Comparison of ENCODE assay signal across 15 mouse cellular contexts in the genomic region with DNA sequence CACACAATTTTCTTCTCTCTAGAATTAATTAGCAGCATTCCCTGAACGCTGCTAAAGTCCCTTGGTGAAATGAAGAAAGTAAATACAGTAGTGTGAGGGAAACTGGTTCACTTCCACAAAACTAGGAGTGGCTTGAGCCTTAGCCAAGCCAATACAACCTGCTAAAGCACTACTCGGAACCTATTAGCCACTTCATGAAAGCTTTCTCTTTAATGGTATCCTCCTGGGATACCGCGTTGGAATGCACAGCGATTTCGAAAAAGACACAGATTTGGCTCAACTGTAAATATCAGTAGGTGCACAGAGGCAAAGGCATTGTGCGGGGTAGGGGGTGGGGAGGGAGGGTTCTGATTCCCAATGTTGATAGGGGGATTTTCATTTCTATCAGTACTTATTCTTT. TPM values are rescaled to one million over a fixed set of nuclear protein-coding genes. Genes with fewer than 3 reads are reported as not detected.
DNase-seq lines count a peak whose midpoint lies in the region; ATAC-seq and TF ChIP-seq lines count a peak whose summit lies in the region.
"Had no signal": no experiment of that assay in that cellular context is flagged by ENCODE, and none has a peak within 500 bp of the region (broad histone marks: within the 10 kb centered on the region; RNA-seq: fewer than 3 reads in every experiment).

No protein-coding gene starts in this region.

- no peak overlapping the region for H3K27ac ChIP-seq in lung, postnatal 0 days (ENCODE audit: low read length)
- peak overlapping the region; percentile 52; the same call in 1 of the 2 replicates for H3K27ac ChIP-seq in bone marrow macrophage, adult 2 months (ENCODE audit: insufficient read depth, low read depth, low read length)
- 0 out of 2 replicates have a peak overlapping the region, but pooled peaks have one; percentile 20 for H3K27ac ChIP-seq in small intestine, adult 2 months (ENCODE audit: insufficient read depth, low read depth, low read length)
- H3K27ac ChIP-seq in embryonic facial prominence, embryonic 10.5 days (replicated peaks), result no peak overlapping the region
- H3K27ac ChIP-seq: embryonic facial prominence, embryonic 13.5 days; forebrain, embryonic 13.5 days; heart, embryonic 13.5 days; hindbrain, embryonic 12.5 days had no signal

- no peak for TF ChIP-seq EP300 in lung, postnatal 0 days (IDR thresholded peaks at IDR 0.05)

- peak overlapping the region; percentile 63; the same call in 1 of the 2 replicates for H3K4me2 ChIP-seq in lung, postnatal 0 days (replicated peaks; ENCODE audit: low read depth, low read length)

- 62% methylated on average over 7 of the region's 7 CpGs for WGBS in lung, postnatal 0 days
- 34% methylated on average over 7 of the region's 7 CpGs for WGBS in small intestine, adult 2 months
- WGBS in embryonic facial prominence, embryonic 10.5 days, result 81% methylated on average over 7 of the region's 7 CpGs

- no peaks in the 10 kb centered on the region for H3K9me3 ChIP-seq in lung, postnatal 0 days (ENCODE audit: low read length)
- no peaks in the 10 kb centered on the region for H3K9me3 ChIP-seq in embryonic facial prominence, embryonic 10.5 days
- H3K9me3 ChIP-seq: embryonic facial prominence, embryonic 13.5 days; forebrain, embryonic 13.5 days; heart, embryonic 13.5 days; hindbrain, embryonic 12.5 days had no signal

- no peaks in the 10 kb centered on the region for H3K4me1 ChIP-seq in lung, postnatal 0 days (ENCODE audit: insufficient read depth, low read depth, low read length)
- peaks cover 41% of the 10 kb centered on the region for H3K4me1 ChIP-seq in bone marrow macrophage, adult 2 months (ENCODE audit: control insufficient read depth, insufficient read depth, low read length)
- H3K4me1 ChIP-seq in small intestine, adult 2 months (ENCODE audit: control insufficient read depth, insufficient read depth, insufficient read length, low read length), result peaks cover 10% of the 10 kb centered on the region; the same call in 1 of the 2 replicates
- H3K4me1 ChIP-seq in embryonic facial prominence, embryonic 10.5 days, result peaks cover 18% of the 10 kb centered on the region
- H3K4me1 ChIP-seq: forebrain, embryonic 13.5 days; hindbrain, embryonic 12.5 days had no signal

- H3K27me3 ChIP-seq in lung, postnatal 0 days (replicated peaks; ENCODE audit: insufficient read depth, low read length), result no peaks in the 10 kb centered on the region
- H3K27me3 ChIP-seq in small intestine, adult 2 months (ENCODE audit: control insufficient read depth, insufficient read depth, low read length), result no peaks in the 10 kb centered on the region
- H3K27me3 ChIP-seq in embryonic facial prominence, embryonic 10.5 days (replicated peaks; ENCODE audit: low read depth, poor library complexity, severe bottlenecking), result peaks cover 34% of the 10 kb centered on the region
- H3K27me3 ChIP-seq: forebrain, embryonic 13.5 days; heart, embryonic 13.5 days had no signal

- no peaks in the 10 kb centered on the region for H3K36me3 ChIP-seq in lung, postnatal 0 days (ENCODE audit: insufficient read depth, low read length)
- no peaks in the 10 kb centered on the region for H3K36me3 ChIP-seq in small intestine, adult 2 months (ENCODE audit: control insufficient read depth, insufficient read depth, low read length)
- H3K36me3 ChIP-seq in embryonic facial prominence, embryonic 10.5 days (replicated peaks), result no peaks in the 10 kb centered on the region
- H3K36me3 ChIP-seq: embryonic facial prominence, embryonic 13.5 days; heart, embryonic 13.5 days; hindbrain, embryonic 12.5 days had no signal

- no peak overlapping the region for H3K9ac ChIP-seq in lung, postnatal 0 days (replicated peaks; ENCODE audit: low read depth)

- no peak for ATAC-seq in lung, postnatal 0 days

- no peak for TF ChIP-seq CTCF in lung, postnatal 0 days (IDR thresholded peaks at IDR 0.05)
- no peak for TF ChIP-seq CTCF in bone marrow macrophage, adult 2 months (IDR thresholded peaks at IDR 0.05; ENCODE audit: low read depth, low read length)
- TF ChIP-seq CTCF in small intestine, adult 2 months (IDR thresholded peaks at IDR 0.05; ENCODE audit: extremely low read depth, insufficient read length, insufficient replicate concordance, low read depth, low read length), result no peak

- DNase-seq in lung, postnatal 0 days (ENCODE audit: low spot score), result no peak
- no peak for DNase-seq in lung, adult 18-20 months
- peak; percentile 34 for DNase-seq in brain, adult 2 months (ENCODE audit: low read depth, low spot score)
- DNase-seq in embryonic facial prominence, embryonic 10.5 days (ENCODE audit: low spot score), result no peak
- no peak for DNase-seq in frontal cortex, postnatal 25 days (ENCODE audit: low spot score in 2 of 2)
- DNase-seq: adrenal gland, adult 8-10 months; cerebellum, postnatal 25 days; heart, adult 11 months; heart, postnatal 4 days had no signal

- H3K4me3 ChIP-seq in lung, postnatal 0 days (ENCODE audit: low read depth, low read length), result no peak overlapping the region
- H3K4me3 ChIP-seq in bone marrow macrophage, adult 2 months (ENCODE audit: insufficient read depth, low read length), result no peak overlapping the region
- no peak overlapping the region for H3K4me3 ChIP-seq in small intestine, adult 2 months (ENCODE audit: low read depth, low read length)
- no peak overlapping the region for H3K4me3 ChIP-seq in embryonic facial prominence, embryonic 10.5 days

- no peak for TF ChIP-seq POLR2A in bone marrow macrophage, adult 2 months (IDR thresholded peaks at IDR 0.05; ENCODE audit: borderline replicate concordance, low read depth, low read length)
- no peak for TF ChIP-seq POLR2A in small intestine, adult 2 months (IDR thresholded peaks at IDR 0.05; ENCODE audit: low read depth, low read length)

RNA-seq across cellular contexts. Expression of gene Sh3bgrl2, which starts 0.9 kb away (rescaled TPM):
- 17.3 and 18.6 TPM in 2 replicates for polyA plus RNA-seq in lung, postnatal 0 days (2015; fragmentation: Nextera tagmentation; extraction: Ambion mirVana)
- 17.7 and 20.0 TPM in 2 replicates for polyA plus RNA-seq in bone marrow macrophage, adult 2 months (2012; ENCODE audit: insufficient read depth, insufficient read length, missing spikeins)
- polyA plus RNA-seq in small intestine, adult 2 months (2012; rRNA removed), result 3.4 and 6.2 TPM in 2 replicates
- polyA plus RNA-seq in embryonic facial prominence, embryonic 10.5 days (2016; fragmentation: Nextera tagmentation; extraction: Ambion mirVana), result 12.7 and 15.3 TPM in 2 replicates

Comparison
In these comparisons a context has a peak if more than half of its experiments do, and no peak if none do; other contexts are left out.
1. H3K27ac ChIP-seq: peak in bone marrow macrophage, adult 2 months (single experiment) and small intestine, adult 2 months (single experiment); none in lung, postnatal 0 days (single experiment) and embryonic facial prominence, embryonic 10.5 days (single experiment).